Comparison of ENCODE assay signal across 10 mouse cellular contexts in genomic region chr8:34472434-34472833, GRCm38 (mm10).
DNase-seq lines count a peak whose midpoint lies in the region; ATAC-seq lines count a peak whose summit lies in the region.
"Had no signal": no experiment of that assay in that cellular context is flagged by ENCODE, and none has a peak within 500 bp of the region (broad histone marks: within the 10 kb centered on the region; RNA-seq: fewer than 3 reads in every experiment).

No protein-coding gene starts in this region.

- no peaks in the 10 kb centered on the region for H3K36me3 ChIP-seq in hindbrain, embryonic 14.5 days (replicated peaks; ENCODE audit: control insufficient read depth, insufficient read depth)
- H3K36me3 ChIP-seq in hindbrain, embryonic 13.5 days, result no peaks in the 10 kb centered on the region
- no peaks in the 10 kb centered on the region for H3K36me3 ChIP-seq in embryonic facial prominence, embryonic 11.5 days (replicated peaks; ENCODE audit: control insufficient read depth, insufficient read depth, low read depth, low read length)
- H3K36me3 ChIP-seq in forebrain, embryonic 16.5 days (ENCODE audit: control insufficient read depth, insufficient read depth), result no peaks in the 10 kb centered on the region
- no peaks in the 10 kb centered on the region for H3K36me3 ChIP-seq in midbrain, embryonic 11.5 days (ENCODE audit: control insufficient read depth, insufficient read depth, low read length)
- H3K36me3 ChIP-seq: liver, embryonic 13.5 days had no signal

- H3K4me3 ChIP-seq in hindbrain, embryonic 14.5 days (replicated peaks; ENCODE audit: low read length), result no peak overlapping the region
- H3K4me3 ChIP-seq in hindbrain, embryonic 13.5 days, result no peak overlapping the region
- no peak overlapping the region for H3K4me3 ChIP-seq in embryonic facial prominence, embryonic 11.5 days (ENCODE audit: low read depth, low read length)
- no peak overlapping the region for H3K4me3 ChIP-seq in forebrain, embryonic 16.5 days (replicated peaks; ENCODE audit: low read length)
- no peak overlapping the region for H3K4me3 ChIP-seq in midbrain, embryonic 11.5 days (ENCODE audit: low read depth, low read length)
- H3K4me3 ChIP-seq: liver, embryonic 13.5 days had no signal

- no peak overlapping the region; the same call in 1 of the 2 replicates for H3K9ac ChIP-seq in hindbrain, embryonic 14.5 days
- H3K9ac ChIP-seq in hindbrain, embryonic 13.5 days, result no peak overlapping the region
- no peak overlapping the region for H3K9ac ChIP-seq in embryonic facial prominence, embryonic 11.5 days (replicated peaks; ENCODE audit: low read length)
- H3K9ac ChIP-seq in forebrain, embryonic 16.5 days (replicated peaks; ENCODE audit: low read depth, low read length), result no peak overlapping the region
- H3K9ac ChIP-seq in midbrain, embryonic 11.5 days (ENCODE audit: low read length), result 0 out of 2 replicates have a peak overlapping the region, but pooled peaks have one; percentile 15
- H3K9ac ChIP-seq: liver, embryonic 13.5 days had no signal

- H3K4me2 ChIP-seq in hindbrain, embryonic 14.5 days (replicated peaks), result 0 out of 2 replicates have a peak overlapping the region, but pooled peaks have one; percentile 3
- no peak overlapping the region for H3K4me2 ChIP-seq in hindbrain, embryonic 13.5 days
- peak overlapping the region; percentile 7; the same call in 1 of the 2 replicates for H3K4me2 ChIP-seq in embryonic facial prominence, embryonic 11.5 days (ENCODE audit: low read depth, low read length)
- no peak overlapping the region for H3K4me2 ChIP-seq in forebrain, embryonic 16.5 days (ENCODE audit: low read length)
- H3K4me2 ChIP-seq in midbrain, embryonic 11.5 days, result no peak overlapping the region
- H3K4me2 ChIP-seq: liver, embryonic 13.5 days had no signal

- WGBS in hindbrain, embryonic 14.5 days, result 39% methylated on average over 8 of the region's 8 CpGs
- WGBS in hindbrain, embryonic 13.5 days, result 41% methylated on average over 8 of the region's 8 CpGs
- WGBS in embryonic facial prominence, embryonic 11.5 days, result 24% methylated on average over 8 of the region's 8 CpGs
- 22% methylated on average over 8 of the region's 8 CpGs for WGBS in forebrain, embryonic 16.5 days
- WGBS in midbrain, embryonic 11.5 days, result 16% methylated on average over 8 of the region's 8 CpGs

- no peak for ATAC-seq in hindbrain, embryonic 14.5 days (ENCODE audit: low FRiP score)
- ATAC-seq in hindbrain, embryonic 13.5 days (ENCODE audit: low FRiP score), result no peak
- ATAC-seq in embryonic facial prominence, embryonic 11.5 days (replicated peaks; ENCODE audit: insufficient number of reproducible peaks, low FRiP score, low TSS enrichment, low read depth), result no peak
- ATAC-seq in forebrain, embryonic 16.5 days, result peak; percentile 13; the same call in 1 of the 2 replicates
- peak; percentile 66 for ATAC-seq in midbrain, embryonic 11.5 days (ENCODE audit: low FRiP score)

- no peak for DNase-seq in hindbrain, embryonic 14.5 days (ENCODE audit: low spot score)
- DNase-seq in embryonic facial prominence, embryonic 11.5 days (ENCODE audit: low spot score), result no peak
- DNase-seq in midbrain, embryonic 11.5 days (ENCODE audit: low spot score, missing footprints), result peak; percentile 82
- DNase-seq in left cerebral cortex, adult 9 months (ENCODE audit: low spot score in 2 of 2), result no peak
- DNase-seq in testis, postnatal 14 days (ENCODE audit: low spot score), result no peak
- no peak for DNase-seq in ovary, adult 18-20 months (ENCODE audit: low spot score)
- DNase-seq: kidney, adult 8-10 months; liver, embryonic 13.5 days had no signal

- H3K4me1 ChIP-seq in hindbrain, embryonic 14.5 days (replicated peaks; ENCODE audit: control insufficient read depth, insufficient read depth, low read length), result peaks cover 14% of the 10 kb centered on the region
- peaks cover 31% of the 10 kb centered on the region for H3K4me1 ChIP-seq in hindbrain, embryonic 13.5 days (replicated peaks)
- H3K4me1 ChIP-seq in embryonic facial prominence, embryonic 11.5 days (ENCODE audit: control insufficient read depth, insufficient read depth, low read length), result no peaks in the 10 kb centered on the region
- peaks cover 8% of the 10 kb centered on the region; the same call in 1 of the 2 replicates for H3K4me1 ChIP-seq in forebrain, embryonic 16.5 days (replicated peaks; ENCODE audit: control insufficient read depth, insufficient read depth, low read length)
- peaks cover 11% of the 10 kb centered on the region for H3K4me1 ChIP-seq in midbrain, embryonic 11.5 days (ENCODE audit: control insufficient read depth, insufficient read depth, low read length)
- H3K4me1 ChIP-seq: liver, embryonic 13.5 days had no signal

- H3K27me3 ChIP-seq in hindbrain, embryonic 14.5 days (ENCODE audit: control insufficient read depth, insufficient read depth, low read length), result no peaks in the 10 kb centered on the region
- H3K27me3 ChIP-seq in hindbrain, embryonic 13.5 days, result no peaks in the 10 kb centered on the region
- H3K27me3 ChIP-seq in embryonic facial prominence, embryonic 11.5 days (ENCODE audit: control insufficient read depth, insufficient read depth, low read length), result no peaks in the 10 kb centered on the region
- H3K27me3 ChIP-seq in forebrain, embryonic 16.5 days (replicated peaks; ENCODE audit: control insufficient read depth, insufficient read depth, low read length), result no peaks in the 10 kb centered on the region
- no peaks in the 10 kb centered on the region for H3K27me3 ChIP-seq in midbrain, embryonic 11.5 days (ENCODE audit: control insufficient read depth, insufficient read depth, low read length)
- H3K27me3 ChIP-seq: liver, embryonic 13.5 days had no signal

- no peaks in the 10 kb centered on the region for H3K9me3 ChIP-seq in hindbrain, embryonic 14.5 days (ENCODE audit: control insufficient read depth, low read length)
- H3K9me3 ChIP-seq in hindbrain, embryonic 13.5 days, result no peaks in the 10 kb centered on the region
- no peaks in the 10 kb centered on the region for H3K9me3 ChIP-seq in embryonic facial prominence, embryonic 11.5 days (replicated peaks; ENCODE audit: control insufficient read depth, low read length)
- H3K9me3 ChIP-seq in forebrain, embryonic 16.5 days (ENCODE audit: control insufficient read depth, low read length), result no peaks in the 10 kb centered on the region
- H3K9me3 ChIP-seq in midbrain, embryonic 11.5 days (ENCODE audit: control insufficient read depth, low read length), result no peaks in the 10 kb centered on the region
- H3K9me3 ChIP-seq: liver, embryonic 13.5 days had no signal

- H3K27ac ChIP-seq in hindbrain, embryonic 14.5 days, result 0 out of 2 replicates have a peak overlapping the region, but pooled peaks have one; percentile 5
- no peak overlapping the region for H3K27ac ChIP-seq in hindbrain, embryonic 13.5 days
- H3K27ac ChIP-seq in embryonic facial prominence, embryonic 11.5 days (replicated peaks; ENCODE audit: low read depth, low read length), result no peak overlapping the region
- H3K27ac ChIP-seq in forebrain, embryonic 16.5 days (ENCODE audit: low read length), result no peak overlapping the region
- H3K27ac ChIP-seq in midbrain, embryonic 11.5 days (ENCODE audit: low read depth, low read length), result 0 out of 2 replicates have a peak overlapping the region, but pooled peaks have one; percentile 9
- H3K27ac ChIP-seq: liver, embryonic 13.5 days had no signal

Comparison
In these comparisons a context has a peak if more than half of its experiments do, and no peak if none do; other contexts are left out.
1. H3K27ac ChIP-seq: peak in hindbrain, embryonic 14.5 days (single experiment) and midbrain, embryonic 11.5 days (single experiment); none in hindbrain, embryonic 13.5 days (single experiment), embryonic facial prominence, embryonic 11.5 days (single experiment) and forebrain, embryonic 16.5 days (single experiment).
2. H3K4me2 ChIP-seq: peak in hindbrain, embryonic 14.5 days (single experiment) and embryonic facial prominence, embryonic 11.5 days (single experiment); none in hindbrain, embryonic 13.5 days (single experiment), forebrain, embryonic 16.5 days (single experiment) and midbrain, embryonic 11.5 days (single experiment).
3. ATAC-seq: peak in forebrain, embryonic 16.5 days (single experiment) and midbrain, embryonic 11.5 days (single experiment); none in hindbrain, embryonic 14.5 days (single experiment), hindbrain, embryonic 13.5 days (single experiment) and embryonic facial prominence, embryonic 11.5 days (single experiment).